Mouse (Mus musculus) frontal cortex, postnatal 10 days (tissue): ENCODE measurements around the gene 6430531B16Rik.

Experiments used
- DNase-seq, 2 experiments: peaks; one replicate each; pipeline ENCODE4 v3.0.0; 2022; ENCODE audit warnings: low spot score in 2 of 2, mixed read lengths in 1 of 2

6430531B16Rik gene

DNA sequence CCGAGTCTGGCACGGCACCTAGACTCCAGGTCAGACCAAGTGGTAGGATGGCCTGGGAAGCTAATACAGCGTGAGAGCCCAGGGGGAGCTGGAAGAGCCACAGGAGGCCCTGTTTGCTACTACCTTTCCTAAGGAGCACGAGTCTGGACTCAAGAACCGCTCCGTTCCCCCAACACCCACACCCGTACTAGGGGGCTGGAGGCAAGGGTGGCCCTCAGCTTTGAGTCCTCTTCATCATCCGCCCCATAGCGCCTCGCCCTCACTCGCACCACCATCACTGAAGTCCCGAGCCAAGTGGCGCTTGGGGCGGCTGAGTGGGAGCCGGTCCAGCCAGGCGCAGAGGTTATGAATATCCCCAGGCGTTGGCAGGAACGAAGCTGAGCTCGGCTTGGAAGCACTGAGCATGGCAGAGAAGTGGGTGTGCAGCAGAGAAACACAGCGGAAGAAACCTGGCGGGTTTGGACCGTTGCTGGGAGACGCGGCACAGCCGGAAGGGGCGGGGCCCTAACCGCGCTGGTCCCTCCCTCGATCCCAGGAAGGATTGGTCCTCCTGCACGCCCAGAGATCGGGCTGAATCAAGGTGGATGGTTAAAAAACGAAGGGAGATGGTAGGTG, at the start of gene 6430531B16Rik:
TSS of gene 6430531B16Rik (minus strand) at position 478 of the 615 bp plus-strand sequence.
- peak; percentile 84 to 86 for DNase-seq

- DNase-seq: no peak
Measured at GRCm38 (mm10) chr7:140011336-140011735, 32.8 kb upstream of the 6430531B16Rik start.

DNA sequence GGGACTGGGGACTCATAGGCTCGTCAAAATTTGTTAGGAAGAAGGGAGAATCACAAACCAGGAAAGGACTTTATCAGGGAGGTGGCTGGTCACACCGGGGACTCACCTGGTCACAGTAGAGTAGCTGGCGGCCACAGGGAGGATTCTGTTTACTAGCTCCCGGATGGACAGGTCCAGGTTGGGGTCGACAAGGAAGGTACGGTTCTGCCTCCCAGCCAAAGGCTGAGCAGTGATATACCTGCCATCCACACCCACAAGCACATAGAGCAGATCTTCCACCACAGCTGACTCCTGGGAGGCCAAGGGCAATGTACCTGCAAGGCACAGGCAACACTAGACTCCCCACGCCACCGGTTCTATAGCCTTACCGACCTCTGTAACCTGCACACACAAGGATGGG, 29.2 kb upstream of the 6430531B16Rik start:
- no peak for DNase-seq

DNA sequence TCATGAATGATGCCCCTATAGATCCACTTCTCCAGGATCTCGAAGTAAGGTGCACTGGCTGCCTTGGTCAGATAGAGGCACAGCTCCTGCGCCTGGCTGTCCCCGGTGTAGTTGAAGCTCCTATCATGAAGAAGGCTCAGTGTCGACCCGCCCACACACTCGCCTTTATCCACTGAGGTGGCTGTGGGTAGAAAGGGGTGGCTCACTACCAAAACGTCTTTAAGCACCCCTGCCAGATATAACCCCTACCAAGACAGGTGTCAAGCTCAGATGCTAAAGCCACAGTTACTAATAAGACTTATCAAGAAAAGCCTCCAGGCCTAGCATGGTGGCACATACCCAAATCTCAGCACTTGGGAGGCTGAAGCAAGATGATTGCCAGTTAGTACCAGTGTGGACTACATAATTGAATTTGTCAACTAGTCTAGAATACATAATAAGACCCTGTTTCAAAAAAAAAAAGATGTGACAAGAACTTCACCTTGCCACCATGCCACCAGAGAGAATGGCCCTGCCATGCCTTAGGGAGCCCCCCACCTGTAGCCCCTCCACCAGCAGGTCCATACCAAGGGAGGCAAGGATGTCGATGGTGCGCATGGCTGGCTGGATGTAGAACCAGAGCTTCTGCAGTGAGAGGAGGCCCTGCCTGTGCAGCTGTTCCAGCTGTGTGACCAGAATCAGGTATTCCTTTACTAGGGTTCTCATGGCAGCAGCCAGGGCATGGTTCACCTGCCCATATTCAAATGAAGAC, 28.5 kb upstream of the 6430531B16Rik start:
- no peak for DNase-seq

DNA sequence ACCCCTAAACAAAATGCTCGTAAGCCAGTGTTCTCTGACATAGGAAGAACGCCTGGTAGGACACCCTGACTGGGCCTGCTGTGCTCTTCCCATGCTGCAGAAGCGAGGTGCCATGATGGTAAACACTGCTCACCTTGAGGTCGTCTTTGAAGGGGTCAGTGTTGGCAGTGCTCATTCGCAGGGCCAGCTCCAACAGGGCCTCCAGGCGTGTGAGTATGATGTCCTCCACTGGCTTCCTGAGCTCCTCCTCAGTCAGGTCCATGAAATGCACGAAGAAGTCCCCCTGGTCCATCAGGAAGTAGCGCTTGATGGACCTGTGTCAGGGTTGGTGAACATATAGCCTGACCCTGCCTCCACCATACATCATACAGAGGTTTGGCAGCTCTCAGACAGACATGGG, 26.1 kb upstream of the 6430531B16Rik start:
- DNase-seq: peak in 1 of 2 experiments; percentile 2

DNA sequence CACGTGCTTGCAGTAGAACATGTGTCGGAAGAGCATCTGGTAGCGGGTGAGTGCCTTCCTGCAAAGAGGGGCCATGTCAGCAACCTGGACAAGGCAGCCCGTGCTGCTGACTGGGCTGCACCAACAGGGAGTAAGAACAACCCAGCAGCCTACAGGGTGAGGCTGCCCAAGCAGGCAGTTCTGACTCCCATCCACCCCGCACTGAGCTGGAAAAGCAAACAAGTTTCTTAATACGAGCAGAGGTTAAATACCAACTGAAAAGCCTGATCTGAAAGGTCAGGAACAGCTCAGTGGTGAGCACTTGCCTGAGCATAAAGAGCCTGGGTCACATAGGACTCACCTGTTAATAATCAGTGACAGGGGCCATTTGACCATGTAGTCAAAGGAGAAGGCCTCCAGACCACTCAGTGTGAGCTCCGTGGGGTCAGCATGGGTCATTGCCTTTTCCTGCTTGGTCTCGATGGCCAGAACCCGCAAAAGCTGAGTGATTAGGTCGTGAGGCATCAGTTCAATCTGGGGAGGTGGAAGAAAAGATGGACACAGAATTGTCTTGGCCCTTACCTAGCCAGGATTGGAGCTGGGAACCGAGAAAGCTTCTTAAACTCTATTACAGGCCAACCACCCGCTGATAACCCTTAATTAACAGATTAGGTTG, 22.7 kb upstream of the 6430531B16Rik start:
- peak in 1 of 2 experiments; percentile 1 for DNase-seq

DNA sequence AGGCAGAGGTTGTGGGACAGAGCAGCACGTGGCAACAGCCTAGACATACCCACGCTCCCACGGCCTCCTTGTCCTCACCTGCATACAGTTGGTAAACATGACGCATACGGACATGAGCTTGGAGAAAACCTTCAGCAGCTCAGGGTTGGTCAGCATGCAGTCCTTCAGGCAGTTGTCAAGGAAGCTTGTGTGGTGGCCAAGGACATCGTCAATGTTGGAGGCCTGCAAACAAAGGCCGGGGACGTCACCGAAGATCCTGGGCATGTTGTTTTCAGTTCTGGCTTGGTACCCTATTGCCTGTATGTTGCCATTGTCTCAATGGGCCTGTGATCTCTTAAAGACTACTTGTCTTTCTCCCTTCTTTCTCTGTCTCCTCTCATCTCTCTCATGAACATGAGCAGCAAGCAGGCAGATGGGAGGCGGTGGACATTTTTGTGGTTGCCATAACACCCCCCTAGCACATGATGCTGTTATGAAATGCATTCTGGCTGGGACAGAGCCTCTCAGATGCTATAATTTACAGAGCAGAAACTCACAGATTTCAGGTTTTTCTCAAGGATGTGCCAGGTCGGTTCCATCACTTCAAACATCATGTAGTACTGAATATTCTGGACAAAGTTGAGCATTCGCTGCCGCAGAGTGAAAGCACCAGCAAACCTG, 20.3 kb upstream of the 6430531B16Rik start:
- DNase-seq: no peak

DNA sequence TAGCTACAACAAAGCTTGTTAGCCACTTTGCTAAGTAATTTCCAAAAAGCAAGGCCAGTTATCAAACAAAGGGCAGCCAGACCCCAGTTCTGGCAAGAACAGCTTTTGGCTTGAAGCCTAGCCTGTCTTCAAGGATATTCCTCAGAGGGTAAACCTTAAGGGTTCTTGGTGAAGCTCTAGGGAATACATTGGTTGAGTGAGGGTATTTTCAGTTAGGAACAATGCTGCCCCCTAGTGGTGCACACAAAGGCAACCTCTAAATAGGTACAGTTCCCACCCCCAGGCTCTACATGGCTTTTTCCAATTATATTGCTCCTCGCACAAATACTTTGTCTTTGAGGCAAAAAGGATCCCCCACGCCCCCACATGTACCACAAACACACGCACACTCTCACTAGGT, 16.1 kb upstream of the 6430531B16Rik start:
- DNase-seq: peak; percentile 46 to 57

GRCm38 (mm10) chr7:139994202-139994601, 15.6 kb upstream of the 6430531B16Rik start:
- DNase-seq: no peak

GRCm38 (mm10) chr7:139993532-139993931, 15.0 kb upstream of the 6430531B16Rik start:
- DNase-seq: no peak

- no peak for DNase-seq
Measured at GRCm38 (mm10) chr7:139992406-139992805, 13.9 kb upstream of the 6430531B16Rik start, which contains the start of gene Adam8. TSS of gene Adam8 (minus strand) at chr7:139992562.

DNA sequence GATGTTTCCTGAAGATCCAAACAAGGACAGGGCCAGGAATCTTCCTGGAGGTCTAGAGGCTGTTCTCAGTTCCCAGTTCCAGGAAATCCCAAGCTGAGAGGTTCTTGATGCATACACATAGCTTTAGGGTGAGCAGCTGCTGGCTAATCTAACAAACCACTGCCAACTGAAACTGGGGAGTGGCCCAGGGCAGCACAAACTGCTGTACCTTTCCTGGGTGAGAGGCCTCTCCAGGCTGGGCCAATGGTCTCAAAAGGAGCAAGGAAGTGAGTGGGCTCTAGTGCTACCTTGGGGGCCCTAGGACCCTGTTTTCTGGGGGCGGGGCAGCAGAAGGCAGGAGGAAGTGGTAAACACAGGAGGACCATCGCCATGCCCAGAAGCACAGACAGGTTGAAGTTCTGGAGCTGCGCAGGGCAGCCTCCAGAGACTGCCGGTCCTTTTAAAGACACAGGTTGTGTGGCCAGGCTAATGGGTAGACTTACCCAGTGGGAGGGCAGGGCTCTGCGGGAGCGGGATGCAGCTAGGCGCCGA, 12.4 kb upstream of the 6430531B16Rik start:
- no peak for DNase-seq

- no peak for DNase-seq
Measured at GRCm38 (mm10) chr7:139988272-139988671, 9.7 kb upstream of the 6430531B16Rik start.

- no peak for DNase-seq
Measured at GRCm38 (mm10) chr7:139984505-139984904, 6.0 kb upstream of the 6430531B16Rik start.

DNA sequence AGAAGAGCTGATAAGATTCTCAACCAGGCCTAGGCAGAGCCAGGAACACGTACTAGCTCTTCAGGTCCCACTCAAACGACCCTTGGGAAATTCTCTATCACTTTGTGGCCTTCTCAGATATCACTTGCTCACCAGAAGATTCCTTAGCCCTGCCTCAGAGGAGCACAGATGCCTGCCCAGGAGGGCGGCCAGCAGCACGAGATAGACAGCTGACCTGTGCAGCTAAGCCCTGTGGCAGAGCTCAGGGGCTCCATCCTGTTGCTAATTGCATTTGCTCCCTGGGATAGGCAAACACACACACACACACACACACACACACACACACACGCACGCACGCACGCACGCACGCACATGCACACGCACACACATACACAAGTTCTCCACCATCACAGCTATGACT, 3.5 kb upstream of the 6430531B16Rik start:
- no peak for DNase-seq

DNA sequence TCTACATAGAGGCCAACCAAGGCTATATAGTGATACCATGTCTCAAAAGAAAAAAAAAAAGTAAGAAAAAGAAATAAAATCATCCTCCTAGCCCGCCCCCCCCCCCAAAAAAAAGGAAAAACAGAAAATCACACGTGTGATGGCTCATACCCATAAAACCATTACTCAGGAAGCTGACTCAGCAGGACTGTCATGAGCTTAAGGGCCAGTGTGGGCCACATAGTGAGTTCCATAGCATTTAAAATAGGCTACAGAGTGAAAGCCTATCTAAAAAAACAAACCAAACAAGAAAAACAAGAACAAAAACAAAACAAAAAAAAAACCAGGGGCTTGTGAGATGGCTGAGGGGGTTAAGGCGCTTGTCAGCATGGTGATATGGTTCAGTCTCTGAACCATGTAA, 2.2 kb upstream of the 6430531B16Rik start:
- DNase-seq: no peak

GRCm38 (mm10) chr7:139979011-139979719, 610 bp upstream of the 6430531B16Rik start:
- DNase-seq: no peak

DNA sequence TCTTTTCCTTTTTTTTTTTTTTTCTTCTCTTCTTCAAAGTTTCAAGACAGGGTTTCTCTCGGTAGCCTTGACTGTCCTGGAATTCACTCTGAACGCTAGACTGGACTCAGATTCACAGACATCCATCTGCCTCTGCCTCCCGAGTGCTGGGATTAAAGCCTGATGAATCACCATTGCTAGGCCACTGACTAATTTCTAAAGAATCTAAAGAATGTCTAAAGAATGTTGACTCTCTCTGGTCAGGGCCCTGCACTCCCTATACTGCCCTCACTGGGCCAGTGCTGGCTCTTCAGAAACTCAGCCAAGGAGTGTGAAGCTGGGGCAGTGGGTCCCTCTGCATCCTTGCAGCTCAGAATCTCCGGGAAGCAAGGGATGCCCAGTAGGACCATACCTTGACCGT, 3.1 kb downstream of the 6430531B16Rik start:
- no peak for DNase-seq

GRCm38 (mm10) chr7:139974307-139974706, 4.2 kb downstream of the 6430531B16Rik start:
- no peak for DNase-seq

DNA sequence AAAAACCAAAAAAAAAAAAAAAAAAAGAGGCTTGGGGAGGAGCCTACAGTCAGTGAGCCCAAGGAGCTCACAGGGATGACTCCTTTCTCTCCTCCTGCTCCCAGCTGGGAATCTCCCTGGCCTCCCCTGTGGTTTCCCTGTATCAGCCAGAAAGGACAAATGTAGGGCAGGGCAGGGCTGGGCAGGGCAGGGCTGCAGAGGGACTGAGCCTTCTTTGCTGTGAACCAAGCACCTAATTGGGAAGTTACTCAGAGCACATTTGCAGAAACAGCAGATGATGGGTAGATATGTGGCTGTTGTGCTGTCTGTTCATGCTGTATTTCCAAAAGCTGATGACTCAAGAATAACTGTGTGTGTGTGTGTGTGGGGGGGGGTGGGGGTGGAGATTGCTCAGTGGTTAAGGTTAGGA, 5.6 kb downstream of the 6430531B16Rik start:
- no peak for DNase-seq

- DNase-seq: no peak
Measured at GRCm38 (mm10) chr7:139971436-139971835, 7.1 kb downstream of the 6430531B16Rik start.
